Mouse (Mus musculus) CH12.LX (cell line): ENCODE data around the gene Rtl4.

ENCODE experiments used
- POLR2A ChIP-seq: IDR thresholded peaks from 2 replicates; pipeline ENCODE4 v1.6.1; 2011; ENCODE audit warnings: low read depth, mild to moderate bottlenecking, improper control_type of control experiment, low read length
- RAD21 ChIP-seq: IDR thresholded peaks from 2 replicates; pipeline ENCODE4 v1.6.1; 2011; ENCODE audit warnings: low read depth, mild to moderate bottlenecking, low read length, improper control_type of control experiment, moderate library complexity

DNA sequence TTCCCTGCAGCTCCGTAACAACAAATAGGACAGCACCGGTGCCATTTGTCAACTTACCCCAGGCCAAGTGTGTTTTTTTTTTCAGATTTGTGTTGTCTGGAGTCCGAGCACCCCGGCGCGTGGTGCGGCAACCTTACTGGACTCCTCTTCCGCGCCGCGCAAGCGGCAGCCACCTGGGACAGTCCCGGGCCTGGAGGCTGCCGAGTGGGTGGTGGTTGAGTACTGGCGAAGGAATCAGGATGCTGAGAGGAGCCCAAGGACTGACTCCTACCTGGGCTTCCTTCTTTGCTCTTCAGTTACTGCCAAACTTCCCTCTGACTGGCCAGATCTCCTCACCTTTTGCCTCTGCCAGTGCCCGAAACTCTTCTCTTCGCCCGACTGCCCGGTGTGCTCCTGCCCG, 965 bp upstream of the Rtl4 start:
- TF ChIP-seq POLR2A (no peak), RAD21 (no peak)
